ENCODE assay signal across 20 mouse cellular contexts in genomic region chr7:16917447-16917846, GRCm38 (mm10). TPM values are rescaled to one million over a fixed set of nuclear protein-coding genes. Genes with fewer than 3 reads are reported as not detected.
DNase-seq lines count a peak whose midpoint lies in the region; ATAC-seq and TF ChIP-seq lines count a peak whose summit lies in the region.
"Had no signal": no experiment of that assay in that cellular context is flagged by ENCODE, and none has a peak within 500 bp of the region (broad histone marks: within the 10 kb centered on the region; RNA-seq: fewer than 3 reads in every experiment).

No protein-coding gene starts in this region.

- intact Hi-C loops in left cerebral cortex, postnatal 4 days (cut with DNase I): no loop called here
- intact Hi-C loops in left cerebral cortex, postnatal 25 days (cut with DNase I): no loop called here

- peak overlapping the region; percentile 53; the same call in 1 of the 2 replicates for H3K9ac ChIP-seq in hindbrain, embryonic 13.5 days
- H3K9ac ChIP-seq in hindbrain, embryonic 11.5 days (ENCODE audit: low read depth, low read length): no peak overlapping the region
- H3K9ac ChIP-seq: embryonic facial prominence, embryonic 12.5 days; forebrain, embryonic 15.5 days; heart, embryonic 12.5 days; hindbrain, embryonic 15.5 days had no signal

- H3K4me1 ChIP-seq in hindbrain, embryonic 13.5 days (replicated peaks): peaks cover 76% of the 10 kb centered on the region
- peaks cover 27% of the 10 kb centered on the region for H3K4me1 ChIP-seq in hindbrain, embryonic 11.5 days (replicated peaks; ENCODE audit: control insufficient read depth, insufficient read depth, low read length)
- H3K4me1 ChIP-seq in olfactory bulb, adult 2 months (ENCODE audit: control insufficient read depth, insufficient read depth, low read length): peaks cover 75% of the 10 kb centered on the region

- no peak for ATAC-seq in hindbrain, embryonic 13.5 days (ENCODE audit: low FRiP score)
- ATAC-seq in hindbrain, embryonic 11.5 days (ENCODE audit: low FRiP score): no peak
- ATAC-seq: activated CD4-positive, CD25-positive, alpha-beta regulatory T cell, adult 4 months; forebrain, embryonic 15.5 days; Patski had no signal

- H3K36me3 ChIP-seq in hindbrain, embryonic 13.5 days: peaks cover 70% of the 10 kb centered on the region
- peaks cover 11% of the 10 kb centered on the region for H3K36me3 ChIP-seq in hindbrain, embryonic 11.5 days (ENCODE audit: control insufficient read depth, insufficient read depth, low read length)

- no peak overlapping the region for H3K4me3 ChIP-seq in hindbrain, embryonic 13.5 days
- H3K4me3 ChIP-seq in hindbrain, embryonic 11.5 days (ENCODE audit: low read depth, low read length): no peak overlapping the region
- no peak overlapping the region for H3K4me3 ChIP-seq in olfactory bulb, adult 2 months (ENCODE audit: insufficient read depth, low read depth, low read length)
- H3K4me3 ChIP-seq: embryonic facial prominence, embryonic 12.5 days; forebrain, embryonic 15.5 days; heart, embryonic 12.5 days; hindbrain, embryonic 15.5 days had no signal

- no peak overlapping the region for H3K27ac ChIP-seq in hindbrain, embryonic 13.5 days
- no peak overlapping the region for H3K27ac ChIP-seq in hindbrain, embryonic 11.5 days (ENCODE audit: low read depth, low read length)
- H3K27ac ChIP-seq in olfactory bulb, adult 2 months (ENCODE audit: insufficient read depth, low read depth, low read length): peak overlapping the region; percentile 54
- H3K27ac ChIP-seq: embryonic facial prominence, embryonic 12.5 days; forebrain, embryonic 15.5 days had no signal

- H3K27me3 ChIP-seq in hindbrain, embryonic 13.5 days: no peaks in the 10 kb centered on the region
- H3K27me3 ChIP-seq in hindbrain, embryonic 11.5 days (ENCODE audit: control insufficient read depth, insufficient read depth, low read length): no peaks in the 10 kb centered on the region
- H3K27me3 ChIP-seq: CH12.LX; embryonic facial prominence, embryonic 12.5 days; forebrain, embryonic 15.5 days; hindbrain, embryonic 15.5 days; Patski had no signal

- no peak for TF ChIP-seq CTCF in olfactory bulb, adult 2 months (IDR thresholded peaks at IDR 0.05; ENCODE audit: insufficient read depth, low read depth, low read length)

- no peak for TF ChIP-seq POLR2A in olfactory bulb, adult 2 months (IDR thresholded peaks at IDR 0.05; ENCODE audit: insufficient read depth, low read depth, low read length)

- DNase-seq in cerebellum, postnatal 10 days: peak; percentile 19 to 34
- DNase-seq in cerebellum, adult 18-20 months: no peak
- no peak for DNase-seq in hindbrain, embryonic 11.5 days (ENCODE audit: low spot score)
- peak; percentile 20 for DNase-seq in left cerebral cortex, postnatal 4 days
- DNase-seq in left cerebral cortex, postnatal 25 days (ENCODE audit: low spot score in 2 of 2): no peak
- DNase-seq: embryo, embryonic 11 days; gastrocnemius, postnatal 10 days; heart, postnatal 36 days; kidney, adult 11 months had no signal

- 56% methylated on average over 11 of the region's 11 CpGs for whole genome bisulfite sequencing in hindbrain, embryonic 13.5 days
- 65% methylated on average over 11 of the region's 11 CpGs for WGBS in hindbrain, embryonic 11.5 days
- 78% methylated on average over 11 of the region's 11 CpGs for WGBS in olfactory bulb, adult 2 months

- H3K4me2 ChIP-seq in hindbrain, embryonic 13.5 days: no peak overlapping the region
- H3K4me2 ChIP-seq in hindbrain, embryonic 11.5 days (replicated peaks; ENCODE audit: low read depth, low read length): no peak overlapping the region
- H3K4me2 ChIP-seq: embryonic facial prominence, embryonic 12.5 days; forebrain, embryonic 15.5 days; heart, embryonic 12.5 days; hindbrain, embryonic 15.5 days had no signal

- H3K9me3 ChIP-seq in hindbrain, embryonic 13.5 days: no peaks in the 10 kb centered on the region
- H3K9me3 ChIP-seq in hindbrain, embryonic 11.5 days (ENCODE audit: control insufficient read depth, low read length): no peaks in the 10 kb centered on the region
- H3K9me3 ChIP-seq: embryonic facial prominence, embryonic 12.5 days; forebrain, embryonic 15.5 days; heart, embryonic 12.5 days; hindbrain, embryonic 15.5 days had no signal

RNA-seq across cellular contexts. Expression of gene Calm3, which starts 6.5 kb away (rescaled TPM):
- 307 and 317 TPM in 2 replicates for polyA plus RNA-seq in hindbrain, embryonic 13.5 days (2015; fragmentation: Nextera tagmentation; extraction: Ambion mirVana)
- polyA plus RNA-seq in hindbrain, embryonic 11.5 days (2014; fragmentation: Nextera tagmentation; extraction: Ambion mirVana): 322 and 337 TPM in 2 replicates
- total RNA-seq in left cerebral cortex, postnatal 4 days (2021): 1,000 to 10,000 TPM; 1,235 to 1,345 TPM
- total RNA-seq in left cerebral cortex, postnatal 25 days (2021): 1,000 to 10,000 TPM; 1,837 to 1,919 TPM
- polyA plus RNA-seq in olfactory bulb, adult 2 months (2012; ENCODE audit: insufficient read depth, insufficient read length, low replicate concordance, missing spikeins): 1,020 and 1,388 TPM in 2 replicates

RNA-seq across cellular contexts. Expression of gene Ptgir, which starts 11.2 kb away (rescaled TPM):
- polyA plus RNA-seq in hindbrain, embryonic 13.5 days (2015; fragmentation: Nextera tagmentation; extraction: Ambion mirVana): 0.78 and 0.83 TPM in 2 replicates
- polyA plus RNA-seq in hindbrain, embryonic 11.5 days (2014; fragmentation: Nextera tagmentation; extraction: Ambion mirVana): 0.56 and 0.81 TPM in 2 replicates
- total RNA-seq in left cerebral cortex, postnatal 4 days (2021): not detected
- total RNA-seq in left cerebral cortex, postnatal 25 days (2021): under 1 TPM; 0.14 to 0.16 TPM
- polyA plus RNA-seq in olfactory bulb, adult 2 months (2012; ENCODE audit: insufficient read depth, insufficient read length, low replicate concordance, missing spikeins): not detected in 2 replicates
- polyA plus RNA-seq: Patski had no signal

RNA-seq across cellular contexts. Expression of gene Gng8, which starts 25.9 kb away (rescaled TPM):
- polyA plus RNA-seq in hindbrain, embryonic 13.5 days (2015; fragmentation: Nextera tagmentation; extraction: Ambion mirVana): 6.1 and 8.2 TPM in 2 replicates
- polyA plus RNA-seq in hindbrain, embryonic 11.5 days (2014; fragmentation: Nextera tagmentation; extraction: Ambion mirVana): 9.0 and 11.0 TPM in 2 replicates
- 1 to 10 TPM; 1.2 to 1.7 TPM for total RNA-seq in left cerebral cortex, postnatal 4 days (2021)
- total RNA-seq in left cerebral cortex, postnatal 25 days (2021): 1 to 10 TPM; 2.5 to 4.0 TPM
- polyA plus RNA-seq in olfactory bulb, adult 2 months (2012; ENCODE audit: insufficient read depth, insufficient read length, low replicate concordance, missing spikeins): not detected in 2 replicates
- polyA plus RNA-seq: activated CD4-positive, CD25-positive, alpha-beta regulatory T cell, adult 4 months had no signal

RNA-seq across cellular contexts. Expression of gene Pnmal2, which starts 27.0 kb away (rescaled TPM):
- 110 and 117 TPM in 2 replicates for polyA plus RNA-seq in hindbrain, embryonic 13.5 days (2015; fragmentation: Nextera tagmentation; extraction: Ambion mirVana)
- 7.8 and 11.0 TPM in 2 replicates for polyA plus RNA-seq in hindbrain, embryonic 11.5 days (2014; fragmentation: Nextera tagmentation; extraction: Ambion mirVana)
- 100 to 1,000 TPM; 169 to 194 TPM for total RNA-seq in left cerebral cortex, postnatal 4 days (2021)
- total RNA-seq in left cerebral cortex, postnatal 25 days (2021): 100 to 1,000 TPM; 268 to 274 TPM
- not detected in 2 replicates for polyA plus RNA-seq in olfactory bulb, adult 2 months (2012; ENCODE audit: insufficient read depth, insufficient read length, low replicate concordance, missing spikeins)
- polyA plus RNA-seq: activated CD4-positive, CD25-positive, alpha-beta regulatory T cell, adult 4 months had no signal

RNA-seq across cellular contexts. Expression of gene Pnmal1, which starts 42.0 kb away (rescaled TPM):
- polyA plus RNA-seq in hindbrain, embryonic 13.5 days (2015; fragmentation: Nextera tagmentation; extraction: Ambion mirVana): 42.0 and 44.5 TPM in 2 replicates
- polyA plus RNA-seq in hindbrain, embryonic 11.5 days (2014; fragmentation: Nextera tagmentation; extraction: Ambion mirVana): 17.6 and 19.5 TPM in 2 replicates
- 10 to 100 TPM; 56.0 to 57.6 TPM for total RNA-seq in left cerebral cortex, postnatal 4 days (2021)
- 100 to 1,000 TPM; 107 to 115 TPM for total RNA-seq in left cerebral cortex, postnatal 25 days (2021)
- polyA plus RNA-seq in olfactory bulb, adult 2 months (2012; ENCODE audit: insufficient read depth, insufficient read length, low replicate concordance, missing spikeins): not detected in 2 replicates
- total RNA-seq: heart, adult 8-10 months; heart, postnatal 36 days had no signal
- polyA plus RNA-seq: activated CD4-positive, CD25-positive, alpha-beta regulatory T cell, adult 4 months; gonadal fat pad, adult 2 months; Patski had no signal

Comparison
In these comparisons a context has a peak if more than half of its experiments do, and no peak if none do; other contexts are left out.
1. DNase-seq: peak in cerebellum, postnatal 10 days (2 of 2) and left cerebral cortex, postnatal 4 days (single experiment); none in cerebellum, adult 18-20 months (0 of 2), hindbrain, embryonic 11.5 days (single experiment) and left cerebral cortex, postnatal 25 days (0 of 2).